Mouse (Mus musculus) forebrain, embryonic 11.5 days (tissue): ENCODE results near the gene Anpep. TPM values are rescaled to one million over a fixed set of nuclear protein-coding genes. Genes with fewer than 3 reads are reported as not detected.

Source experiments
- ATAC-seq: fragments of 200-750 bp; cut with Nextera tagmentation; replicated peaks from 2 replicates; pipeline ENCODE4 v1.8.0; 2017; ENCODE audit warnings: moderate TSS enrichment; ENCODE audit not compliant: low FRiP score
- DNase-seq: peaks from one replicate; pipeline ENCODE4 v3.0.0-alpha.2; 2017; ENCODE audit warnings: low spot score
- H3K27ac ChIP-seq: fragments of 300-500 bp; sonication (generic); 2 replicates; pipeline ENCODE4 v1.5.1; 2014; ENCODE audit warnings: low read depth, low read length
- H3K27me3 ChIP-seq: fragments of 300-500 bp; sonication (generic); 2 replicates; pipeline ENCODE4 v1.6.1; 2014; ENCODE audit warnings: mild to moderate bottlenecking, low read length, mixed read lengths; ENCODE audit not compliant: control insufficient read depth, insufficient read depth
- H3K36me3 ChIP-seq: fragments of 300-500 bp; sonication (generic); 2 replicates; pipeline ENCODE4 v1.6.1; 2014; ENCODE audit warnings: mild to moderate bottlenecking, low read length, moderate library complexity, mixed read lengths; ENCODE audit not compliant: control insufficient read depth, insufficient read depth
- H3K4me1 ChIP-seq: fragments of 300-500 bp; sonication (generic); replicated peaks from 2 replicates; pipeline ENCODE4 v1.6.1; 2014; ENCODE audit warnings: low read length, mixed read lengths; ENCODE audit not compliant: control insufficient read depth, insufficient read depth
- H3K4me2 ChIP-seq: fragments of 300-500 bp; sonication (generic); 2 replicates; pipeline ENCODE4 v1.6.1; 2014; ENCODE audit warnings: low read depth, mild to moderate bottlenecking, low read length, moderate library complexity, mixed read lengths; ENCODE audit not compliant: severe bottlenecking
- H3K4me3 ChIP-seq: fragments of 300-500 bp; sonication (generic); 2 replicates; pipeline ENCODE4 v1.5.1; 2014; ENCODE audit warnings: low read depth, low read length
- H3K9ac ChIP-seq: fragments of 300-500 bp; sonication (generic); 2 replicates; pipeline ENCODE4 v1.6.1; 2014; ENCODE audit warnings: low read length
- H3K9me3 ChIP-seq: fragments of 300-500 bp; sonication (generic); 2 replicates; pipeline ENCODE4 v1.6.1; 2016; ENCODE audit warnings: low read length, mixed read lengths; ENCODE audit not compliant: control insufficient read depth
- WGBS: fragments of 180-500 bp; shearing (Covaris S2); extraction: QIAGEN DNeasy Blood & Tissue Kit; methylation state at CpG from one replicate; pipeline ENCODE4 v1.1.7; 2014; 5-methylcytosine and 5-hydroxymethylcytosine counted together
- polyA plus RNA-seq: library from polyadenylated mRNA; unstranded; fragments of >200 nt; fragmentation: Nextera tagmentation; extraction: Ambion mirVana; gene quantifications from 2 replicates; pipeline ENCODE4 v1.2.1, GENCODE M21; 2014

The Anpep gene
- polyA plus RNA-seq, 1 experiment from 2014 or later, result 4.1 TPM

- no peak for ATAC-seq
- no peak overlapping the region for H3K4me3 ChIP-seq
- 85% methylated on average over 6 of the region's 6 CpGs for WGBS
These were observed 12.5 kb upstream of the Anpep start for GRCm38 (mm10) chr7:79873407-79873806.

GRCm38 (mm10) chr7:79871797-79872345 lies 11.0 kb upstream of the Anpep start:
- no peaks in the 10 kb centered on the region for H3K27me3 ChIP-seq
- no peak overlapping the region for H3K9ac ChIP-seq
- H3K27ac ChIP-seq, result no peak overlapping the region
- H3K4me3 ChIP-seq, result no peak overlapping the region
- H3K9me3 ChIP-seq, result no peaks in the 10 kb centered on the region
- no peak overlapping the region for H3K4me2 ChIP-seq
- DNase-seq (no peak), ATAC-seq (no peak)
- no peaks in the 10 kb centered on the region; the same call in 1 of the 2 replicates for H3K36me3 ChIP-seq
- H3K4me1 ChIP-seq, result no peaks in the 10 kb centered on the region
- 92% methylated on average over 6 of the region's 6 CpGs for WGBS

More at GRCm38 (mm10) chr7:79873407-79873806, 12.5 kb upstream of the Anpep start:
- Histone ChIP-seq H3K9ac (no peak overlapping the region), H3K36me3 (no peaks in the 10 kb centered on the region; the same call in 1 of the 2 replicates), H3K9me3 (no peaks in the 10 kb centered on the region), H3K27ac (no peak overlapping the region), H3K27me3 (no peaks in the 10 kb centered on the region), H3K4me2 (no peak overlapping the region), H3K4me1 (no peaks in the 10 kb centered on the region)
- peak; percentile 43 for DNase-seq

- Histone ChIP-seq H3K4me2 (no peak overlapping the region), H3K36me3 (no peaks in the 10 kb centered on the region), H3K27me3 (no peaks in the 10 kb centered on the region), H3K27ac (no peak overlapping the region), H3K9me3 (no peaks in the 10 kb centered on the region), H3K4me1 (no peaks in the 10 kb centered on the region), H3K4me3 (no peak overlapping the region), H3K9ac (no peak overlapping the region)
- ATAC-seq (no peak), DNase-seq (peak; percentile 31)
- WGBS, result 49% methylated on average over 6 of the region's 6 CpGs
These were observed 8.3 kb upstream of the Anpep start for GRCm38 (mm10) chr7:79869072-79869719.

- no peaks in the 10 kb centered on the region for H3K9me3 ChIP-seq
- no peaks in the 10 kb centered on the region for H3K4me1 ChIP-seq
- H3K36me3 ChIP-seq, result no peaks in the 10 kb centered on the region
- DNase-seq (no peak), ATAC-seq (no peak)
- WGBS, result 88% methylated on average over 7 of the region's 7 CpGs
- no peak overlapping the region for H3K27ac ChIP-seq
- no peak overlapping the region for H3K4me3 ChIP-seq
- H3K4me2 ChIP-seq, result no peak overlapping the region
- H3K27me3 ChIP-seq, result no peaks in the 10 kb centered on the region
- H3K9ac ChIP-seq, result no peak overlapping the region
These were observed 7.6 kb upstream of the Anpep start for GRCm38 (mm10) chr7:79868475-79868874.

GRCm38 (mm10) chr7:79867861-79868260 lies 7.0 kb upstream of the Anpep start:
- no peak overlapping the region for H3K27ac ChIP-seq
- no peaks in the 10 kb centered on the region for H3K4me1 ChIP-seq
- H3K9ac ChIP-seq, result no peak overlapping the region
- no peaks in the 10 kb centered on the region for H3K36me3 ChIP-seq
- ATAC-seq, result no peak
- peak; percentile 41 for DNase-seq
- no peak overlapping the region for H3K4me3 ChIP-seq
- no peak overlapping the region for H3K4me2 ChIP-seq
- H3K9me3 ChIP-seq, result no peaks in the 10 kb centered on the region
- H3K27me3 ChIP-seq, result no peaks in the 10 kb centered on the region
- WGBS, result 83% methylated on average over 13 of the region's 13 CpGs

- H3K4me1 ChIP-seq, result no peaks in the 10 kb centered on the region
- no peak overlapping the region for H3K27ac ChIP-seq
- no peaks in the 10 kb centered on the region for H3K27me3 ChIP-seq
- peak; percentile 39 for ATAC-seq
- H3K9me3 ChIP-seq, result no peaks in the 10 kb centered on the region
- 64% methylated on average over 3 of the region's 3 CpGs for WGBS
- H3K36me3 ChIP-seq, result no peaks in the 10 kb centered on the region
- no peak overlapping the region for H3K4me2 ChIP-seq
- peak; percentile 66 for DNase-seq
- no peak overlapping the region for H3K4me3 ChIP-seq
- no peak overlapping the region for H3K9ac ChIP-seq
These were observed 5.6 kb upstream of the Anpep start for GRCm38 (mm10) chr7:79866294-79867000.

- no peak overlapping the region for H3K27ac ChIP-seq
- ATAC-seq (no peak), DNase-seq (no peak)
- H3K4me3 ChIP-seq, result no peak overlapping the region
- no peaks in the 10 kb centered on the region for H3K4me1 ChIP-seq
- no peaks in the 10 kb centered on the region for H3K9me3 ChIP-seq
- H3K27me3 ChIP-seq, result no peaks in the 10 kb centered on the region
- H3K9ac ChIP-seq, result no peak overlapping the region
- 93% methylated on average over 8 of the region's 8 CpGs for WGBS
- H3K4me2 ChIP-seq, result no peak overlapping the region
- no peaks in the 10 kb centered on the region for H3K36me3 ChIP-seq
These were observed 935 bp upstream of the Anpep start for GRCm38 (mm10) chr7:79861794-79862193.

GRCm38 (mm10) chr7:79858956-79859630 lies 1.8 kb downstream of the Anpep start:
- Histone ChIP-seq H3K4me3 (no peak overlapping the region), H3K9ac (no peak overlapping the region), H3K27me3 (no peaks in the 10 kb centered on the region), H3K27ac (no peak overlapping the region), H3K4me2 (no peak overlapping the region), H3K36me3 (no peaks in the 10 kb centered on the region), H3K4me1 (no peaks in the 10 kb centered on the region), H3K9me3 (no peaks in the 10 kb centered on the region)
- 77% methylated on average over 9 of the region's 9 CpGs for WGBS
- no peak for DNase-seq
- no peak for ATAC-seq
